Mouse (Mus musculus) embryo, embryonic 10.5 days (tissue): ENCODE data around the gene Nxn.

Experiments
- DNase-seq: peaks from one replicate; pipeline ENCODE4 v3.0.0-alpha.2; 2015; ENCODE audit warnings: low spot score

Nxn gene

DNA sequence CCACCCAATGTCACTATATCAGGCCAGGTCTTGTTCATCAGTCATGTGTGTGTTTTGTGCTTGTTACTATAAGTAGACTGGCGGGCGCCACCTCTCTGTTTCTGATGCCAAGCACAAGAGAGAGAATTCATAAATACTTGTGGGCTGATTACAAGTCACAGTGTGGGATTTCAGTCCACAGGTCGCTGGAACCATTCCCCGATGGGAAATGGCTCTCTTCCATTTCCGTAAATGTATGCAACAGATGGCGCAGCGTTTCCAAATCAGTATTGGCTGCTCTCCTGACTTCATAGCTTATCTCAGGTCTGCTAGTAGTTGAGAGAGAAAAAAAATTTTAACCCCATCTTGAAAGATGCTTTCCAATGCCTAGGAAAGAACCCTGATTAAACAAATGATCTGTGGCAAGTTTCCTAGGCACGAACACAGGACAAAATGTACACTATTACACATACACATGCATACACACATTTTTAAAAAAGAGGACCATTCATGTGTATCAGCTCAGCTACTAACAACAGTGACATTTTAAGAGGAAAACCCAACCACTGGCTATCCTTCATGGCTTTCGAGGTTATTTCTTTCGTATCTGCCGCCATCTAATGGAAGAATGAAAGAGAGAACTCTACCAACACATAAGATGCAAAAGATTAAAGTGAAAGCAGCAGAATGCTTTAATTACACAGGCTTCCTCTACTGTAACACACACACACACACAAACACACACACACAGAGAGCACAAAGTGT is 819 bp upstream of the Nxn start:
- DNase-seq = peak; percentile 84

DNA sequence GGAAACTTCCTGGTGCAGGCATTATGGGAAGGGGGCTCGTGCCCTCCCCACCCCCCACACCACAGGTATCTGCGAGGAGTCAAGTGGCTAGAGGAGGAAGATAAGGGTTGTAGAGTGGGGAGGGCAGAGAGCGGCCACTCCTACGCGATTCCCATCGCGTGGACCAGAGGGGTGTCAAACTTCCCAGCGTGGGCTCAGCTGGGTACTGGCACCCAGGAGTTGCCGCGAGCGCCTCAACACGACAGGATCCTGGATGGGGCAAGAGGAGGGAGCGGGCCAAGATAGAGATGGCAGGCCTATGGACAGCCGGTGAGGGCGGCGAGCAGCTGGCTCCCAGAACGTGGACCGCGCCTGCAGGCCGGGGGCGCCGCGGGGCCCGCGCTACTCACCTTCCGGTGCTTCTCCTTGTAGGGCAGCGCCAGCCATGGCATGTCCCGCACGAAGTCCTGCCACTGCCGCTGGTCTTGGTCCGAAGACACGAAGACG is 585 bp downstream of the Nxn start:
- DNase-seq = peak; percentile 65

DNA sequence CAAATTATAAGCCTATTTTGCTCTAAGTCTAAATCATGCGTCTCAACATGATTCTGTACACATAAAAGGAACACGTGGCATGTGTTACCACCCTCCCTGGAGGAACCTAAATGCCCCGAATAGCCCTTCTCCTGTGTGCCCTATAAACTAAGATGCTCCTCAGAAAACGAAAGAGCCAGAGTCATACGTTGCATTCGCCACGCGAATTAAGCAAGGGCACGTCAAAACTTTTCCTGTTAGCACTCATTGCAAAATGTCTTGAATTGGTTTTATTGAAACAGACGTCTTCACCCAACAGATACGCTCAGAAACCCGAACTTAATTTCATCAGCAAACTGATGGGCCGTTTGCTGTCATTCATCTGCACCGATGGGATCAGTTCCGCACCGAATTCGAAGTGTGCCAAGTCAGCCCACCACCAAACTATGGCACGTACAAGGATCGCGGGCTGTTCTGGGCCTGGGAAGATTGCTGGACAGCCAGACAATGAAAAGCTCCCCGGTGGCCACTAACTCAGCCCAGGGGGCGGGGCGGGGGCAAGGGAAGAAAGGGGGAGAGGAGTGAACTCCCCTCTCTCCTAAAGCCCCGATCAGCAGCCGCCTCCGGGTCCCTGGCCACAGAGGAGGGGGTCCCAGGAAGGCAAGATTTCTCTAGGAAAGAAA is 1.2 kb downstream of the Nxn start:
- peak; percentile 84 for DNase-seq

DNA sequence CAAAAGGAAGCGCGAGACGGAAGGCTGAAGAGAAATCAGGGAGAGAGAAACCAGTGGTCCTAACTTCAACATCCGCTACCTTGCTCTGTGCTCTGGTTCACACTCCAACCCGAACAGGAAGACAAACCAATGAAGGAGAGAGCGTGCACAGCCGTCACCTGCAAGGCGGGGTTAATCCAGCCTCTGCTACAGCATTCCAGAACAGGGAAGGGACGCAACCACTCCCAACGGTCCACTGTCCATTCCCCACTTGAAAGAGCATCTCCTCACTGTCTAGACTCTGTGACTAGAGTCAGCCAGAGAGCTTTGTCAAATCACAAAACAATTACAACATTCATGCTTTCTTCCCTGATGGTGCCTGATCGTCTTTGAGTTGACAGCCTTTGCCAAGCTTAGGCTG is 5.9 kb downstream of the Nxn start:
- DNase-seq = no peak

DNA sequence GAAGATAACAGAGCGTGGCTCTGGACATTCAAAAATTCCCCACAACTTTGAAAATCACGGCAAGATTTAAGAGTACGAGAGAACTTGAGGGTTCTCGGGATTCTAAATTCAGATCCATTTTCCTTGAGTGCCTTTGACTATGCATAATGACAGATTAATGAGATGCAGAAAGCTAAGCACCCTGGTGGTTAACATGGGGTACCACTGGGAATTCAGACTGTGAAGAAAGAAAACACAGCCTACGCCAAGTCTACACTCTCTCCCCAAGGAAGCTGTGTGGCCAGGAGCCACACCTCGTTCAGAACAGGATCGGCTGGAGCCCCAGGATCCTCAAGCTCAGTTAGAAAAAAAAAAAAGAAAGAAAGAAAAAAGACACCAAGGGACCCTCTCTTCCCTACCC is 6.4 kb downstream of the Nxn start:
- DNase-seq = no peak

DNA sequence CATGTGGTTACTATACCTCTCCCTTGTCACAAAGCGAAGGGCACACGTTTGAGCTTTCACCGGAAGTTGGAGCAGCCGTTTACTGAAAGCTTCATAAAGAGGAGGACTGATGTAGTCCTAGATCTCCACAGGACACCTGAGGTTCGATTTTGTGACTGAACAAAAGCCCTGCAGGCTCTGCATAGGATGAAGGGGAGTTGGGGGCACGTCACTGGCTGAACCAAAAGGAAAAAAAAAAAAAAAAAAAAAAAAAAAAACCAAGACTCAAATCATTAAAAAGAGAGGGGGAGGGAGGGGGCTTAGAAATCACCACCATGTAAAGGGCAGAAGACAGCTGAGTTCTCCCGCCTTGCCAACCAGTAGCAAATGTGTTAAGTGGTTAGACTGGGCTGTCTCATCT is 10.2 kb downstream of the Nxn start:
- DNase-seq = peak; percentile 45

DNA sequence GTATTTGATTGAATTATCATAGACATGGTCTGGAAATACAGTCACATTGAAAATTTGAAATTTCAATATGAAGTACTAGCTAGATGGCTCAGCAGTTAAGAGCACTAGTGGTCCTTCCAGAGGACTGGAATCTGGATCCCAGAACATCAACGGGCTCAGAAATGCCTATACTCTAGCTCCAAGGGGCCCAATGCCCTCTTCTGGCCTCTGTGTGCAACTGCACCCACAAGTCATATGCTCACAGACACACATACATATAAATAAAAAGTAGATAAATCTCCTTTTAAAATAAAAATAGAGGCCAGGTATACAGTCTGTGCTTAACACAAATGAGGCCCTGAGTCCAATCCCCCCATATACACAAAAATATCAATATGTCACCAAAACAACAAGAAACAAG is 11.8 kb downstream of the Nxn start:
- DNase-seq = no peak

DNA sequence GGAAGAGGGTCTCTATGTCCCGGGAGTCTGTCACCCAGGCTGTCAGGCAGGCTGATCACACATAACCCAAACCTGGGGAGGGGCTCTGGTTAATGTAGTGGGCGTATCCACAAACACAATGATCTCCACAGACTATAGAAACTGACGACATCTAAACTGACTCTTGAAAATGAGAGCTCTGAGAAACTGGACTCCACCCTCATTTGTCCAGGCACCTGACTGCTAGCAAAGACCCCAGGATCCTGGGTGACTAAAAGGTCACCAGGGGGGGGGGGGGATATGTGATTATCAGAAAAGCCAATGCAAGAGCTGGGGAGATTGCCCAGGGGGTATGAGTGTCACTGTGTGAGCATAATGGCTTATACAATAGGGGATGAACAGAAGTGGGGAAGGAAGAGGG is 13.2 kb downstream of the Nxn start:
- no peak for DNase-seq

DNA sequence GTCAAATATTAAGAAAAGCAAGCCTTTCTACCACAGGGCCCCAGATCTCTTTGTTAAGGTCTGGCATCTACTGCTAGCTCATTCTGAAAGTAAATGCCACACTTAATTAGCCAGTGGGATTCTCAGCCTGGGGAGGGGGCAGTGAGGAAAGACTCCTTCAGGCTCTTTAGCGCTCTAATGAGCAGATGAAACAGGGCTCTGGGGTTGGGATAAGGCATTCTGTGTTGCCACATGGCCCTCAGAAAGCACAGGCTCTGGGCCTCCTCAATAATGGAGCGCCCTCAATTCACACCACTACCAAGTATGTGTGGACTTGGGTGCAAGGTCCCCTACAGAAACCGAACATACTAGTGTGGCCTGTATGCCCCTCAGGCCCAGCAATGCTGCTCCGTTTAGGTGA is 13.9 kb downstream of the Nxn start:
- DNase-seq = no peak

DNA sequence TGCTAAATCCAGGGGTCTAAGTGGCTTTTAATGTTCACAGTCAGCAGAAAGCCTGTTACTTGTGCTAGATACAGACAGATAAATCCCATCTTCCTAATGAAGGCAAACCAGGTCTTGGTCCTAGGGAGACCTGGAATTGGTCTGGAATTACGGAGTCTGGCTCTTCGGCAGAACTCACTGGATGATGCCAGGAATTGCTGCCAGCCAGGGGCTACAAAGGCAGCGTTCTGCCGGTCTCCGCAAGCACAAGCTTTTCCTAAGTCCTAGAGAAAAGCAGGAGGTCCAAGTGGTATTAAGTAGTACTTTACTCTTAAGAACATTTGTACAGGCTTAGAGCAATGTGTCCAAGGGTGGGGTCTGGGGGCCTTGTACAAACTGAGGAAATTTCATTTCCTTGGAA is 14.6 kb downstream of the Nxn start:
- no peak for DNase-seq

DNA sequence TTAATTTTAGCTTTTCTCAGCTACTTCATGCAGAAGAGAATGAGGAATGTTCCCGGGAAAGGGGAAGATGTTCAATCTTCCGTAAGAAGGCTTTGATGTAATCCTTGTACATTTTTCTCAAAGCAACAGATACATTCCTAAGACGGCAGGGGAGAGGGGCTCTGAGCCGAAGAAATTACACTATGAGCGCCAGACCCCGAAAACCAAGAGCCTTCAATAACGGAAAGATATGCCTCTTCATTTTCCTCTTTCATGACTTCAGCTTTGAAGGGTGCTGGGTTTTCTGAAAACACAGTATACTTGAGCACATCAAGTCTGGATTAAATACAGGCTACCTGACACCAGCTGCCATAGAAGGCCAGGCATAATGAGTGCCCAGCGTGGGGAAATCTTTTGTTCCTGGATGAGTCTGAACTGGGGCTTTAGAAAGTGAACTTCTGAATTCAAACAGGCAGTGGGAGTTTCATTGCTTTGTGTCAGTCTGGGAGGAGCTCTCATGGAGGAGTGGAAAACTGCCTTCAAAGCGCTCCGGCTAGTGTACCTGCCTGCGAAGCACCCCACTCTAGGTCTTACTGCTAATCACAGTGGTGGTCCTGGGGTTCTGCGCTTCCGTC is 16.1 kb downstream of the Nxn start:
- DNase-seq = peak; percentile 73

DNA sequence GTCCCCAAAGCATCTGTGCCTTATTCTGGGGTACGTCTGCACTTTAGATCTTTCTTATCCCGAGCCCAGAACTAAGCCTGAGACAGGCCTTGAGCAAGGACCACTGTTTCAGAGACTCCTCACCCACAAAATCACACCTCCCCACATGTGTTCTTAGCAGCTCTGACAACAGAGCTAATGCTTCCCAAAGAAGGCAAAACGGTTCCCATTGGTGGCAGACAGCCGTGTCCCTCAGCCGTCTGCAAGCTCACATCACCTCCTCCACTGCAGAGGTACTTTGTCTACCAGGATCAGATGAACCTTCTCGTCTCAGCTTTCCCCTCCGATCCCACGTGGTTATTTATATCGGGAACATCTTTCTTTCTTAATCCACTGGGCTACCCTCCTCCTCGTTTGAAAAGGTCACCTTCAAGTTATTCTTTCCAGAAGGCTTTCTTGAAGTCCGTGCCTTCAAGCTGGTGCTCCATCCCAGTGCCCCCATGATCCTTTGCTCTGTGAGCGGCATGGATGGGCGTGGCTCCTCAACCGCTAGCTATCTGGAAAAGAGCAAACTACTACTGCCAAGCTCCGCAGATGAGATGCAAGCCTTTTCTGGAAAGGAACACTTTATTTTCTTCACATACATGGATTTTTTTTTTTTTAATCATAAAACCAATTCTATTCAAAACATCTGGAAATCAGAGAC is 17.6 kb downstream of the Nxn start:
- DNase-seq = no peak

DNA sequence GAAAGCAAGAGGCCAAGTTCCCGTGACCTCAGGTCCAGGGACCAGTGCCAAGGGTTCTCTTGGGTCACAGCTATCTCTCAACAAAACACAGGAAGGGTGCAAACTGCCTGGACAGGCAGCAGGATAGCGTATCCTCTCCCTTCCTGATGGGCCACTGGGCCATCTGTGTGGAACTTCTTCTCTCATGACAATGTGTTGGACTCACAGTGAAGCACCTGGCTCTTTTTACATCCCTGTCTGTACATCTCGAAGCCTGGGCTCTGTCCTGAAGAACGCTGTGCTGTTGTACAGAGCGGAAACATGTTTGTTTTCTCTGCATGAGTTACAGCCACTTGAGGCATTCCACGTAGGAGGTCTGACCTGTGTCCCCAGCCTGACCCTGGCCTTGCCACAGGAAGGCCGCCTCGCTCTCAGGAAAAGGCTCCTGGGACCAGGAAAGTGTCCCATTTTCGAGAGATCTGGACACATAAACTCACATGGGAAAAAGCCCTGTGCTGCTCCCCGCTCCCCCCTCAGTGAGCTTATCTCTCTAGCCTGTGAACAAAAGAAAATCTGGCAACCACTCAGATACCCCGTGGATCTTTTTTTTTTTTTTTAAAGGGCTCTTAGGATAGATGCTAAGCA is 18.9 kb downstream of the Nxn start:
- peak; percentile 79 for DNase-seq

DNA sequence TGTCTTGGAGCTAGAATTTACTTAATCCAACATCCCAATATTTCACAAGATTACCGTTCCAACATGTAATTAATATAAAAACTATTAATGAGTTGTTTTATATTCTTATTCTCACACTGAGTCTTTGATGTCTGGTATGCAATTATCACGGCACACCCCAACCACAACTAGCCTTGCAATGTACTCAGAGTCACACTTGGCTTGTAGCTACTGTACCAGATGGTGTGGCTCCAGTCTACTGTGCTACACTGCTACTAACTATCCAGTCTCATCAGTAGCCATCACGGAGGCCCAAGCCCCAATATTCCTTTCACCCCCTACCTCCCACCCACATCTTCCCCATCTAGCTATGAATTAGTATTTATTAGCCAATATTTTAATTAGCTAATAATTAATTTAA is 22.5 kb downstream of the Nxn start:
- no peak for DNase-seq

DNA sequence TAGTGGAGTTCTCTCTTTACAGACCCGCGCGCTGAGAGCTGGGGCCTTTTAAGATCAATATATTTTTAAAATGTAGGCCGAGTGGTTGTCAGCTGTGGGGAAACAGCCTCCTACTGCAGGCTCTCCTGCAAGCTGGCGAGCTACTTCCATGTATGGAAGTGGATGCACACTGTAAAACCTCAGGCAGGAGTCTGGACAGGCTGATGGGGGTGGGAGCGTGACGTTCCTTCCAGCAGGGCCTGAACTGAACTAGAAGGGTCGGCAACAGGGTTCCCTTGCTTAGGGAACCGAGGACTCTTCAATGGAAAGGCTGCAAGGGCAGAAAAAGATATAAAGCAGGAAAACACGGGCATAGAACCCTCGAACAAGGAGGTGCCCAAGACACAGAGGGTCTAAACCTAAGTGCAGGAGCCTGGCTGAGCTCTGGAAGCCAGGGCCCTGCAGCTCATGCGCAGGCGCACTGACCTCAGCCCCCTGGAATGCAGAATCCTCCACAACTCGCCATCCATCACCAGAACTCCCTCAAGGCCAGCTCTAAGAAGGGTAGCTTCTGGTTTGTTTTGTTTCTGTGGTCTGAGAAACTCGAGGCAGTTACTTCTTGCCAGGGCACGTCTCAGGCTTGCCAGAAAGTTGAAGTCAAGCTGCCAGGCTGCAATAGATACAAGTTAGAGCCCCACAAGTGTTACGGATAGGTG is 24.3 kb downstream of the Nxn start:
- peak; percentile 87 for DNase-seq

DNA sequence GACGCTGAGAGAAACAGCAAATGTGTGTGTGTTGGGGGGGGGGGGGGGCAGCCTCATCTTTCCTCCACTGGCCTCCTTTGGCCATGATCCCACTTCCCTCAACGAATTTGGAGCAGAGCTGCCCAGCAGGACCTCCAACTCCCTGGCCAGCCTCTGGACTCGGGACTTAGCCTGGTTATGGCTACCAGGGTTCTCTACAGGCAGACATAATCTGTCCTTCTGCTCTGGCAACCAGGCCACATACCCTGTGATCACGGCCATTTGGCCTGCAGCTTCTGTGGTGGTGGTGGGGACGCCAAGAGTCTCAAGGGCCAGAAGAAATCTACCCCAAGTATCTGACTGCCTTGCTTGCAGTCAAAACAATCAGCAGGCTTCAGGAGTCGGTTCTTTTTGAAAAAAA is 26.4 kb downstream of the Nxn start:
- DNase-seq = no peak

DNA sequence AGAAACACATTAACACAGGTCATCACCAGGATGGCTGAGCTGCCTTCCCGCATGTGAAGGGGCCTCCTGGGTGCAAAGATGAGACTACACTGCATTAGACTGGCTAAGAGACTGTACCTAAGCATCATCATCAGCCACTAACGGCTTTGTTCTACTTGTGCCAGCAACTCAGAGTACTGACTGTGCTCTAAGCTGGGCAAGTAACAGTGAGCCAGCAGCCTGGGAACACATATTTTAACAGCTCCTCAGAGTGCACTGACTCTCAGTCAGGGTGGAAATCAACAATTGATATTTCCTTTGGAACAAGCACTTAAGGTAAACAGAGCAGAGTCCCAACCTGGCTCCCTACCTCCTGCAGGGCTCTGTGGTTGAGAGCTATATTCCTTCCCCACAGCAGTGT is 26.8 kb downstream of the Nxn start:
- no peak for DNase-seq

DNA sequence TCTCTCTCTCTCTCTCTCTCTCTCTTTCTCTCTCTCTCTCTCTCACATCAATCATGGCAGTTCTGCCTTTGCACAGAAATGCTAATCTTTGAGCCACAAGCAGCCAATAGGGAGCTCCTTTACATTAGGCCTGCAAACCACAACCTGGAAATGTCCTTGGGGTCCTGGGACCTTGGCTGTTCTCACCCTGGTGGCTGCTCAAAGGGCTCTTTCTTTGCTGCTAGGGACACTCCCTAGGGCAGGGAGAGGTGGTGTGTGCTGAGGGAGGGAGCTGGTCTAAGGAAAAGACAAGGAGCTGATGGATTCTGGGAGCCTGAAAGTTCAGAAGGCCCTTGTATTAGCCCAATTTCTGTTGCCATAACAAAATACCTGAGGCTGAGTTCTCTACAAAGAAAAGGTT is 28.4 kb downstream of the Nxn start:
- DNase-seq = no peak

DNA sequence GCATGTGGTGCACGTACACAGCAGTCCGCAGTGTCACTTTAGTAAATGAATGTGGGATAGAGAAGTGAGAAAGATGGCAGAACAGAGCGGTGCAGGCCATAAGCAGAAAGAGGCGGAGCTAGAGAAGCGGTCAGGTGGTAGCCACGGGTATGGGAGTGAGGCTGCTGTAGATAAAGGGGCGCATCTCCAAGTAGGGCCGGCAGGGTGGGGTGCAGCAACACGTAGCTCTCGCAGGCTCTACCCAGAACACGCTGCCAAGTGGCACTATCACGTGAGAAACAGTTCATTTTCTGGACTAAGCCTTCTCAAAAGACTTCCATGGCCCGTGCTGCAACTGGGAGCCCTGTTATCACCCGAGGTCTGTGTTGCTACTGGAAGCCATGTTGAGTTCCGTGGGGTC is 32.2 kb downstream of the Nxn start:
- no peak for DNase-seq

DNA sequence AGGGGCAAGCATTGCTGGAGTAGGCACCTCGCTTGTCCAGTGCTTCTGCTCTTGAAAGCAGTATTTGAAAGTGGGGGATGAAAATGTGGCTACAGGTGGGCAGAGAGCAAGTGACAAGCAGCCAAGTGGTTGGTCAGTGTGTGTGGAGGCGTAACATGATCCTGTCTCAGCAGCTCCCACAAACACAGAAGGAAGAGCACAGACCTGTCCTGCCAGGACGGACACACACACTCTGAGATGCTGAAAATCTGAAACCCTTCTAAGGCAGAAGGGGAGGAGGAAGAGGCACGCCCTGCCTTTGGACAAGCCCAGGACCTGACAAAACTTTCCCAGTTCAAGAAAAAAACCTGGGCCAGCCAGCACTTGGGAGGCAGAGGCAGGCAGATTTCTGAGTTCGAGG is 34.9 kb downstream of the Nxn start:
- DNase-seq = no peak

DNA sequence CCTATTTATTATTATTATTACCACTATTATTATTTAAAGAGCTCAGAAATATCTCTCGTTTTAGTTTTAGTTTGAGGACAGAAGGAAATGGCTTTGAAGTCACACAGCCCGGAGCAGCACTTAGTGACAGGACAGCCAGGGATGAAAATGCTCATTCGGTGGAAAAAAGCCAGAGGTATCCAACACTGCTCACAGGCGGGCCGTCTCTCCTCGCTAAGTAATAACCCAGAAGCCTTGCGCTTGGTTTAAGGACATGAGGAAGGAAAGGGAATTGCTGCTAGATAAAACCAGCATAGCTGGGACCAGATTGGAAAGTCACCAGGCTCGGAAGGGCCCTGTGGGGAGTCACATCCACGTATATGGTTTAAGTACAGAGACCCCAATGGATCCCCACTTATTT is 35.3 kb downstream of the Nxn start:
- no peak for DNase-seq

DNA sequence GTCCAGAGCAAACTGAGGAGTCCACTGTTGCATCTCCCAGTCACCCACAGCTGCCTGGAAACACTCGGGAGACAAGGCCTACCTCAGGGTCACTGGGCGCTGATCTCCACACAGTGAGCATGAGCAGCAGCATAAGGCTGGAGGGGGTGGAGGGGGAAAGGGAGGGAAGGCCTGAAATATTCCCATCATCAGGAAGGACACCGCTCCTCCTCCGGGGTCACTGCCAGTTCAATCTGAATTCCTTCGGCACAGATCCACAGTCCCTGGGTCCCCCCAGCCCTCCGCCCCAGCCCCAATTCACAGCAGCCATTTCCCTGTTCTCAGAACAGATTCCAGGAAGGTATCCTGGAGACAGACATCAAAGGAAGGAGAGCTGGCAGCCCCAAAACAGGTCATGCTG is 35.8 kb downstream of the Nxn start:
- peak; percentile 80 for DNase-seq
